Mouse (Mus musculus): ENCODE results near the gene Ube2q1. TPM values are rescaled to one million over a fixed set of nuclear protein-coding genes. Genes with fewer than 3 reads are reported as not detected.

Gene Ube2q1
- polyA plus RNA-seq, 1 experiment = not detected

GRCm38 (mm10) chr3:89757851-89758250 lies 15.6 kb upstream of the Ube2q1 start:
- WGBS = 70% methylated on average over 2 of the region's 2 CpGs
- no peak overlapping the region for H3K4me3 ChIP-seq (ENCODE audit: insufficient read depth, low read depth, low read length)
- no peak overlapping the region for H3K27ac ChIP-seq (ENCODE audit: insufficient read depth, low read depth, low read length)
- peaks cover 24% of the 10 kb centered on the region for H3K4me1 ChIP-seq (ENCODE audit: control insufficient read depth, insufficient read depth, low read length)
- no peak for TF ChIP-seq CTCF (IDR thresholded peaks at IDR 0.05; ENCODE audit: insufficient read depth, low read depth, low read length)
- TF ChIP-seq POLR2A (IDR thresholded peaks at IDR 0.05; ENCODE audit: insufficient read depth, low read depth, low read length) = no peak

- no peak overlapping the region for H3K4me3 ChIP-seq (ENCODE audit: insufficient read depth, low read depth, low read length)
- WGBS = 38% methylated on average over 3 of the region's 3 CpGs
- no peak overlapping the region for H3K27ac ChIP-seq (ENCODE audit: insufficient read depth, low read depth, low read length)
- peaks cover 32% of the 10 kb centered on the region for H3K4me1 ChIP-seq (ENCODE audit: control insufficient read depth, insufficient read depth, low read length)
- TF ChIP-seq POLR2A (IDR thresholded peaks at IDR 0.05; ENCODE audit: insufficient read depth, low read depth, low read length) (no peak), CTCF (IDR thresholded peaks at IDR 0.05; ENCODE audit: insufficient read depth, low read depth, low read length) (no peak)
Measured at GRCm38 (mm10) chr3:89759786-89760185, 13.6 kb upstream of the Ube2q1 start.

GRCm38 (mm10) chr3:89764119-89764724 lies 9.2 kb upstream of the Ube2q1 start, which contains the start of gene Chrnb2:
Gene Chrnb2, minus strand, starts transcription at chr3:89764632.
- Histone ChIP-seq H3K4me1 (ENCODE audit: control insufficient read depth, insufficient read depth, low read length) (peaks cover 25% of the 10 kb centered on the region), H3K4me3 (ENCODE audit: insufficient read depth, low read depth, low read length) (peak within 1 kb of the TSS; percentile 70), H3K27ac (ENCODE audit: insufficient read depth, low read depth, low read length) (no peak within 1 kb of the TSS)
- no peak for TF ChIP-seq POLR2A (IDR thresholded peaks at IDR 0.05; ENCODE audit: insufficient read depth, low read depth, low read length)
- TF ChIP-seq CTCF (IDR thresholded peaks at IDR 0.05; ENCODE audit: insufficient read depth, low read depth, low read length) = no peak
- WGBS = under 1% methylated on average over 36 of the region's 36 CpGs

- H3K4me1 ChIP-seq (ENCODE audit: control insufficient read depth, insufficient read depth, low read length) = peaks cover 2% of the 10 kb centered on the region
- no peak overlapping the region for H3K4me3 ChIP-seq (ENCODE audit: insufficient read depth, low read depth, low read length)
- TF ChIP-seq POLR2A (IDR thresholded peaks at IDR 0.05; ENCODE audit: insufficient read depth, low read depth, low read length) = no peak
- no peak for TF ChIP-seq CTCF (IDR thresholded peaks at IDR 0.05; ENCODE audit: insufficient read depth, low read depth, low read length)
- 83% methylated on average over 7 of the region's 7 CpGs for WGBS
- no peak overlapping the region for H3K27ac ChIP-seq (ENCODE audit: insufficient read depth, low read depth, low read length)
Measured at GRCm38 (mm10) chr3:89769584-89769983, 3.8 kb upstream of the Ube2q1 start.

GRCm38 (mm10) chr3:89770425-89771002 lies 2.9 kb upstream of the Ube2q1 start:
- TF ChIP-seq POLR2A (IDR thresholded peaks at IDR 0.05; ENCODE audit: insufficient read depth, low read depth, low read length) = no peak
- TF ChIP-seq CTCF (IDR thresholded peaks at IDR 0.05; ENCODE audit: insufficient read depth, low read depth, low read length) = no peak
- H3K4me3 ChIP-seq (ENCODE audit: insufficient read depth, low read depth, low read length) = no peak overlapping the region

GRCm38 (mm10) chr3:89772588-89772967 lies 838 bp upstream of the Ube2q1 start:
- Histone ChIP-seq H3K4me1 (ENCODE audit: control insufficient read depth, insufficient read depth, low read length) (peaks cover 12% of the 10 kb centered on the region), H3K4me3 (ENCODE audit: insufficient read depth, low read depth, low read length) (peak overlapping the region; percentile 77), H3K27ac (ENCODE audit: insufficient read depth, low read depth, low read length) (peak overlapping the region; percentile 75)
- WGBS = under 1% methylated on average over 17 of the region's 17 CpGs
- TF ChIP-seq CTCF (IDR thresholded peaks at IDR 0.05; ENCODE audit: insufficient read depth, low read depth, low read length) = peak; percentile 92
- no peak for TF ChIP-seq POLR2A (IDR thresholded peaks at IDR 0.05; ENCODE audit: insufficient read depth, low read depth, low read length)

More at GRCm38 (mm10) chr3:89770425-89771002, 2.9 kb upstream of the Ube2q1 start:
- no peak overlapping the region for H3K27ac ChIP-seq (ENCODE audit: insufficient read depth, low read depth, low read length)
- peaks cover 8% of the 10 kb centered on the region for H3K4me1 ChIP-seq (ENCODE audit: control insufficient read depth, insufficient read depth, low read length)
- WGBS = 56% methylated on average over 2 of the region's 2 CpGs

- Histone ChIP-seq H3K4me1 (ENCODE audit: control insufficient read depth, insufficient read depth, low read length) (peaks cover 12% of the 10 kb centered on the region), H3K27ac (ENCODE audit: insufficient read depth, low read depth, low read length) (no peak overlapping the region), H3K4me3 (ENCODE audit: insufficient read depth, low read depth, low read length) (peak overlapping the region; percentile 77)
- TF ChIP-seq POLR2A (IDR thresholded peaks at IDR 0.05; ENCODE audit: insufficient read depth, low read depth, low read length) (no peak), CTCF (IDR thresholded peaks at IDR 0.05; ENCODE audit: insufficient read depth, low read depth, low read length) (no peak)
- WGBS = under 1% methylated on average over 35 of the region's 37 CpGs
Measured at GRCm38 (mm10) chr3:89773740-89774211, 360 bp downstream of the Ube2q1 start.

GRCm38 (mm10) chr3:89774236-89774960 lies 982 bp downstream of the Ube2q1 start:
- H3K4me3 ChIP-seq (ENCODE audit: insufficient read depth, low read depth, low read length) = peak overlapping the region; percentile 77
- no peak overlapping the region for H3K27ac ChIP-seq (ENCODE audit: insufficient read depth, low read depth, low read length)
- 25% methylated on average over 15 of the region's 15 CpGs for WGBS
- TF ChIP-seq POLR2A (IDR thresholded peaks at IDR 0.05; ENCODE audit: insufficient read depth, low read depth, low read length) (no peak), CTCF (IDR thresholded peaks at IDR 0.05; ENCODE audit: insufficient read depth, low read depth, low read length) (no peak)
- peaks cover 12% of the 10 kb centered on the region for H3K4me1 ChIP-seq (ENCODE audit: control insufficient read depth, insufficient read depth, low read length)

GRCm38 (mm10) chr3:89776001-89776400 lies 2.6 kb downstream of the Ube2q1 start:
- 71% methylated on average over 4 of the region's 4 CpGs for WGBS
- Histone ChIP-seq H3K4me1 (ENCODE audit: control insufficient read depth, insufficient read depth, low read length) (peaks cover 12% of the 10 kb centered on the region), H3K4me3 (ENCODE audit: insufficient read depth, low read depth, low read length) (no peak overlapping the region), H3K27ac (ENCODE audit: insufficient read depth, low read depth, low read length) (no peak overlapping the region)
- TF ChIP-seq CTCF (IDR thresholded peaks at IDR 0.05; ENCODE audit: insufficient read depth, low read depth, low read length) (no peak), POLR2A (IDR thresholded peaks at IDR 0.05; ENCODE audit: insufficient read depth, low read depth, low read length) (no peak)

Data from olfactory bulb, adult 2 months (tissue).